Mouse (Mus musculus): ENCODE measurements at regions not wholly inside any gene's neighbourhood (a gene's known extent, or its start where the extent isn't known, plus 50 kb on each side); places are given as distances from the start of the nearest gene placed in this dataset.

DNA sequence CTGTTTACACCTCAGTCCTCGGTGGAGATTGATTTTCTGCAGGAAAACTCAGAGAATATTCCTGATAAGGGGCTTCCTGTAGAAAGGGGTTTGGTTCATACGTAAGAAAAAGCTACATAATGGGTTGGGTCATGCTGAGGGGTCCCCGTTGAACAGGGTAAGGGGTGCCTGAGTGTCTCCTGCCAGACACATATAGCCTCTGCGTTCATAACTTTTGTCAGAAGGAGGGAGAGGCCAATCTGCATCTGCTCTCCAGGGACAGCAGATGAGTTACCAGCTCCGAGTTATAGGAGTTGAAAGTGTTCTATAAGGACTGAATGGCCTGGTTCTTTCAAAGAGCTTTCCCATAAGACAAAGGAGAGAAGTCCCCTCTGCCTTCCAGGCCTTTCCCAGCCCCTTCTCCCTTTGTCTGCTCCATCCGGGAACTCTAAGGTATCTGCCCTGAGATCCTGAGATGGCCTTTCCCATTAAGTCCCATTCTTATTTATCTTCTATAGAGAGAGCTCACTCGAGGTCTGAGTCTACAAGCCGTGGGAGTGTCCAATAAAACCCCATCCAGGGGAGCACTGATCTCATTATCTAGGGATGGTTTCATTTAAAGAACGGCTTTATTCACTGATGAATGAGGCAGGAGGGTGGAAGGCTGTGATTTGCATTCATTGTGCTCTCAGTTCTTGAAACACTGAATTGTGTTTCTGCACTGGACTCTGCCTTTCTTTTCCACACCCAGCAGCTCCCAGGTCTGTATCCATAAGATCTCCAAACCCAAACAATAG, 240.0 kb upstream of the Thbs1 start:
- no peak overlapping the region for H3K27ac ChIP-seq (ENCODE audit: insufficient read depth, low read length)
- WGBS, result 80% methylated on average over 9 of the region's 9 CpGs
- no peaks in the 10 kb centered on the region for H3K4me1 ChIP-seq (ENCODE audit: control insufficient read depth, insufficient read depth, insufficient read length)
- TF ChIP-seq POLR2A (IDR thresholded peaks at IDR 0.05; ENCODE audit: low read depth, low read length), result no peak
- no peak for DNase-seq (ENCODE audit: low read depth in 1 of 2, low spot score in 2 of 2)
- no peaks in the 10 kb centered on the region for H3K36me3 ChIP-seq (ENCODE audit: control insufficient read depth, insufficient read depth, low read length)
- no peaks in the 10 kb centered on the region for H3K27me3 ChIP-seq (ENCODE audit: control insufficient read depth, insufficient read depth, low read length)
- no peak overlapping the region for H3K4me3 ChIP-seq (ENCODE audit: extremely low read depth, insufficient read depth, insufficient read length)

DNA sequence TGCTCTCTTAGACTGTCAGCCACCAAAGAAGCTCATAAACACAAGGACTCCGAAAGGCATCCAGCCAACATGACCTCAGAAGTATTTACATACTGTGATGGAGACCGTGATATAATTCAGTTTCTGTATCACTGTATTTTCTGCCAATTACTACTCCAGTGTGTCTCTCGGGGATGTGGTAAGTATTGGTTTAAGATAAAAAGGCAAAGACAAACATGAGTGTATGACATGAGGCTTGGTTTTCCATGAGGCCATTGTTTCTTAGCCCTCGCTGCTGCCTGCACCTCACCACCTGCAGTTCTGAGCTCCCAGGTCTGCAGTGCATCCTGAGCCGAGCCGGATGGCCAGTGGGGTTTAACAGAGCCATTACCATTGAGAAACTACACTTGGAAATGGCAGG, 233.9 kb upstream of the Thbs1 start:
- H3K27me3 ChIP-seq (ENCODE audit: control insufficient read depth, insufficient read depth, low read length), result no peaks in the 10 kb centered on the region
- WGBS, result 80% methylated on average over 6 of the region's 6 CpGs
- TF ChIP-seq POLR2A (IDR thresholded peaks at IDR 0.05; ENCODE audit: low read depth, low read length) (no peak), CTCF (IDR thresholded peaks at IDR 0.05; ENCODE audit: extremely low read depth, insufficient read depth, insufficient read length, insufficient replicate concordance) (no peak)
- no peak overlapping the region for H3K27ac ChIP-seq (ENCODE audit: insufficient read depth, low read length)
- no peaks in the 10 kb centered on the region for H3K36me3 ChIP-seq (ENCODE audit: control insufficient read depth, insufficient read depth, low read length)
- H3K4me3 ChIP-seq (ENCODE audit: extremely low read depth, insufficient read depth, insufficient read length), result no peak overlapping the region
- DNase-seq (ENCODE audit: low read depth in 1 of 2, low spot score in 2 of 2), result no peak
- H3K4me1 ChIP-seq (ENCODE audit: control insufficient read depth, insufficient read depth, insufficient read length), result peaks cover under 1% of the 10 kb centered on the region; the same call in 1 of the 2 replicates

DNA sequence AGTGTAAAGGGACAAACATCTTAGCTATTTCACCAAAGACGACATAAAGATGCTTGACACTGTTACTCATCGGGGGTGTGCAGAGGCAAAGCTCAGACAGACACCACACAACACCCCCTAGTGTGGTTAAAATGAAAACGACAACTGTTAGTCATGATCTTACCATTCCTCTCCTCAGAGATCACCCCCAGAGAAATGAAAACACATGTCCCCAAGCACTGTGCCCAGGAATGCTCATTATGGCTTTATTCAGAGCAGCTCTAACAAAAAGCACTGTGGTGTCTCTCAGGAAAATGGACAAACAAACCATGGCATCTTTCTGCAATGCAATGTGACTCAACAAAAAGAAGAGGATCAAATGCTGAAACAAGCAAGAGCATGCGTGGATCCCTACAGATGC, 229.5 kb upstream of the Thbs1 start:
- no peak for TF ChIP-seq POLR2A (IDR thresholded peaks at IDR 0.05; ENCODE audit: low read depth, low read length)
- no peak for TF ChIP-seq CTCF (IDR thresholded peaks at IDR 0.05; ENCODE audit: extremely low read depth, insufficient read depth, insufficient read length, insufficient replicate concordance)
- H3K27me3 ChIP-seq (ENCODE audit: control insufficient read depth, insufficient read depth, low read length), result no peaks in the 10 kb centered on the region
- 78% methylated on average over 4 of the region's 4 CpGs for WGBS
- H3K36me3 ChIP-seq (ENCODE audit: control insufficient read depth, insufficient read depth, low read length), result no peaks in the 10 kb centered on the region
- no peak overlapping the region for H3K4me3 ChIP-seq (ENCODE audit: extremely low read depth, insufficient read depth, insufficient read length)
- H3K4me1 ChIP-seq (ENCODE audit: control insufficient read depth, insufficient read depth, insufficient read length), result peaks cover 2% of the 10 kb centered on the region; the same call in 1 of the 2 replicates
- no peak for DNase-seq (ENCODE audit: low read depth in 1 of 2, low spot score in 2 of 2)
- no peak overlapping the region for H3K27ac ChIP-seq (ENCODE audit: insufficient read depth, low read length)

DNA sequence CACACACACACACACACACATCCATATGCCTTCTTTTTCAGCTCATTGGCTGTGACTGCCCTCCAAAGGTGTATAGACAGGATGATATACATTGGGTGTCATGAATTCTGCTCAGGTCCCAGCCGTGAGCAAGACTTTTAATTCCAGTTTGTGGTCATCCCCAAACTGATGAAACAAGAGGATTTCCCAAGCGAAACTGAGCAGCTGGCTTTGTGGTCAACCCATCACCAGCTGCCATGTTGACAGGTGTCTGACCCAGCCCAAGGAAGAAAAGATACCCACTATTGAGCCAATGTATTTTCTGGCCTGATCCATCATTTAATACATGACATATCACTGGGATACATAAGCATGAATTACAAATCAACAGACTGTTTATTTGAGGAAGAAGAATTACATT, 228.8 kb upstream of the Thbs1 start:
- H3K27me3 ChIP-seq (ENCODE audit: control insufficient read depth, insufficient read depth, low read length), result no peaks in the 10 kb centered on the region
- H3K4me1 ChIP-seq (ENCODE audit: control insufficient read depth, insufficient read depth, insufficient read length), result peaks cover 2% of the 10 kb centered on the region; the same call in 1 of the 2 replicates
- WGBS, result 20% methylated on average over 2 of the region's 2 CpGs
- no peaks in the 10 kb centered on the region for H3K36me3 ChIP-seq (ENCODE audit: control insufficient read depth, insufficient read depth, low read length)
- no peak for DNase-seq (ENCODE audit: low read depth in 1 of 2, low spot score in 2 of 2)
- TF ChIP-seq CTCF (IDR thresholded peaks at IDR 0.05; ENCODE audit: extremely low read depth, insufficient read depth, insufficient read length, insufficient replicate concordance) (no peak), POLR2A (IDR thresholded peaks at IDR 0.05; ENCODE audit: low read depth, low read length) (no peak)
- H3K4me3 ChIP-seq (ENCODE audit: extremely low read depth, insufficient read depth, insufficient read length), result no peak overlapping the region
- no peak overlapping the region for H3K27ac ChIP-seq (ENCODE audit: insufficient read depth, low read length)

DNA sequence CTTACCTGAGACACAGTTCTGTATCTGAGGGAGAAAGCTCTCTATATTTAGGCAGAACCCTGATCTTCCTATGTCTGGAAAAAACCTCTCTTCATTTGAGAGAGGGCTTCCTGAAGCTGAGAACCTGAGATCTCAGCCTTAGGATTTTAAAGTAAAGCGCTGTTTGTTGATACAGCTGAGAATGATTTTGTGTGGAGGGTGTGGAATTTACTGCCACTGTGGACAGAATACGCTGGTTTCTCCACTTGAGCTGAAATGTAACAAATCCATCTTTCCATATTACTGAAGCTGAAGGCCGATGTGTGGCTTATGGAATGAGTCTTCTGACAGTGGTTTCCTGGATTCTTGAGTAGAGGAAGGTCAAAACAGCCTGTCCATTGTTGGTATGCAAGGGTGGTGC, 225.2 kb upstream of the Thbs1 start:
- 79% methylated on average over 3 of the region's 3 CpGs for WGBS
- Histone ChIP-seq H3K4me3 (ENCODE audit: extremely low read depth, insufficient read depth, insufficient read length) (no peak overlapping the region), H3K27me3 (ENCODE audit: control insufficient read depth, insufficient read depth, low read length) (no peaks in the 10 kb centered on the region), H3K4me1 (ENCODE audit: control insufficient read depth, insufficient read depth, insufficient read length) (peaks cover 2% of the 10 kb centered on the region; the same call in 1 of the 2 replicates), H3K36me3 (ENCODE audit: control insufficient read depth, insufficient read depth, low read length) (no peaks in the 10 kb centered on the region), H3K27ac (ENCODE audit: insufficient read depth, low read length) (no peak overlapping the region)
- no peak for TF ChIP-seq CTCF (IDR thresholded peaks at IDR 0.05; ENCODE audit: extremely low read depth, insufficient read depth, insufficient read length, insufficient replicate concordance)
- no peak for TF ChIP-seq POLR2A (IDR thresholded peaks at IDR 0.05; ENCODE audit: low read depth, low read length)
- DNase-seq (ENCODE audit: low read depth in 1 of 2, low spot score in 2 of 2), result no peak

DNA sequence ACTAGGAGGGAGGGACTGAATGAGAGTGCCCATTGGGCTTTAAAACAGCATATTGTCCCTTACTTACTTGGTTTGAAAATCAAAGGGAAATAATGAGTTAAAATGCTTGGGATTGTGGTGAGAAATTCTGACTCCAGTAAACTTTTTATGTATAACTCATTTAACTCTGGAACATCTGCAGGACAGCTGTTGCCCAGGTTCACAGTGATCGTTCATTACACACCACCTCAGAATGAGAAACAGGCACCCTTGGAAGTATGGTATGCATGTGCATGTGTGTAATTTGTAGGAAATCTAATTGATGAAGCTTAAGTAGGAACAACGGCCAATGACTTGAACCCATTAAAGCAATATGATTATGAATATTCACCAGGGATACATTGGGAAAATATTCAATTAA, 210.4 kb upstream of the Thbs1 start:
- H3K27me3 ChIP-seq (ENCODE audit: control insufficient read depth, insufficient read depth, low read length), result no peaks in the 10 kb centered on the region

DNA sequence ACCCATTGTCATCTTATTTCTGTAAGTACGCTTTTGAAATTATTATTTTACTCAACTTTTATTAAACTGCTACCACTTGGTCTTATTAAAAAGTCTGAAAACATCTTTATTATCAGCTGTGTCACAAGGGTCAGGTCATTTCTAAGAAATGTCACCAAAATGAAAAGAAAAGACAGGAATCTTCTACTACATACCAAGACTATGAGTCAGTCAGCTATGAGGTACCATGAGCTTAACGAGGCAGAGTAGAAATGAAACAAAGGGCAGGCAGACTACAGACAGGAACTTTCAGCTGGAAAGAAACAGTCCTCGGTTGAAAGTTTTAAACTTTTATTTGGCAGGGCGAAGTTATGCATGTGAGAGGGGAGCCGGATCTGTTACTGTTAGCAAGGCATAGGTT, 208.8 kb upstream of the Thbs1 start:
- Histone ChIP-seq H3K4me3 (ENCODE audit: extremely low read depth, insufficient read depth, insufficient read length) (no peak overlapping the region), H3K4me1 (ENCODE audit: control insufficient read depth, insufficient read depth, insufficient read length) (no peaks in the 10 kb centered on the region), H3K27me3 (ENCODE audit: control insufficient read depth, insufficient read depth, low read length) (no peaks in the 10 kb centered on the region), H3K27ac (ENCODE audit: insufficient read depth, low read length) (no peak overlapping the region), H3K36me3 (ENCODE audit: control insufficient read depth, insufficient read depth, low read length) (no peaks in the 10 kb centered on the region)
- WGBS, result 80% methylated on average over 5 of the region's 5 CpGs
- no peak for TF ChIP-seq POLR2A (IDR thresholded peaks at IDR 0.05; ENCODE audit: low read depth, low read length)
- DNase-seq (ENCODE audit: low read depth in 1 of 2, low spot score in 2 of 2), result no peak

More for the DNA sequence above, 210.4 kb upstream of the Thbs1 start:
- no peak for TF ChIP-seq POLR2A (IDR thresholded peaks at IDR 0.05; ENCODE audit: low read depth, low read length)
- TF ChIP-seq CTCF (IDR thresholded peaks at IDR 0.05; ENCODE audit: extremely low read depth, insufficient read depth, insufficient read length, insufficient replicate concordance), result no peak
- Histone ChIP-seq H3K36me3 (ENCODE audit: control insufficient read depth, insufficient read depth, low read length) (no peaks in the 10 kb centered on the region), H3K4me1 (ENCODE audit: control insufficient read depth, insufficient read depth, insufficient read length) (no peaks in the 10 kb centered on the region), H3K27ac (ENCODE audit: insufficient read depth, low read length) (no peak overlapping the region), H3K4me3 (ENCODE audit: extremely low read depth, insufficient read depth, insufficient read length) (no peak overlapping the region)
- 93% methylated on average over 2 of the region's 2 CpGs for WGBS
- no peak for DNase-seq (ENCODE audit: low read depth in 1 of 2, low spot score in 2 of 2)

Measured in spleen, adult 2 months (tissue).